Mouse (Mus musculus) gastrocnemius, postnatal 25 days (tissue): ENCODE data around the gene Kitl. TPM values are rescaled to one million over a fixed set of nuclear protein-coding genes. Genes with fewer than 3 reads are reported as not detected.

Experiments
- DNase-seq: peaks from one replicate; pipeline ENCODE4 v3.0.0; 2022
- total RNA-seq, 2 experiments: library from RNA; stranded (reverse); gene quantifications; 1 replicate in 1 of 2; 2 replicates in 1 of 2; pipeline ENCODE4 v1.2.3; 2021

The Kitl gene
- total RNA-seq, 2 experiments from 2014 or later: 20.4 to 22.3 TPM

GRCm38 (mm10) chr10:100026778-100027177 lies 11.3 kb downstream of the Kitl start:
- DNase-seq: no peak

GRCm38 (mm10) chr10:100030385-100030784 lies 15.0 kb downstream of the Kitl start:
- DNase-seq: no peak

GRCm38 (mm10) chr10:100030980-100031516 lies 15.6 kb downstream of the Kitl start:
- DNase-seq: no peak

- DNase-seq: no peak
These were observed 16.2 kb downstream of the Kitl start for GRCm38 (mm10) chr10:100031631-100032030.

- no peak for DNase-seq
These were observed 17.1 kb downstream of the Kitl start for GRCm38 (mm10) chr10:100032566-100032965.

GRCm38 (mm10) chr10:100036021-100036420 lies 20.6 kb downstream of the Kitl start:
- no peak for DNase-seq

GRCm38 (mm10) chr10:100038342-100038898 lies 23.0 kb downstream of the Kitl start:
- no peak for DNase-seq

- no peak for DNase-seq
These were observed 23.6 kb downstream of the Kitl start for GRCm38 (mm10) chr10:100038994-100039393.

GRCm38 (mm10) chr10:100043748-100044147 lies 28.3 kb downstream of the Kitl start:
- DNase-seq: no peak

- no peak for DNase-seq
These were observed 28.7 kb downstream of the Kitl start for GRCm38 (mm10) chr10:100044153-100044552.

- DNase-seq: no peak
These were observed 35.8 kb downstream of the Kitl start for GRCm38 (mm10) chr10:100051146-100051783.

GRCm38 (mm10) chr10:100052404-100052803 lies 37.0 kb downstream of the Kitl start:
- DNase-seq: no peak

- no peak for DNase-seq
These were observed 37.5 kb downstream of the Kitl start for GRCm38 (mm10) chr10:100052911-100053310.

GRCm38 (mm10) chr10:100054006-100054405 lies 38.6 kb downstream of the Kitl start:
- DNase-seq: no peak

GRCm38 (mm10) chr10:100055082-100055481 lies 39.7 kb downstream of the Kitl start:
- no peak for DNase-seq

- DNase-seq: no peak
These were observed 41.7 kb downstream of the Kitl start for GRCm38 (mm10) chr10:100057106-100057623.

- DNase-seq: no peak
These were observed 43.9 kb downstream of the Kitl start for GRCm38 (mm10) chr10:100059356-100059755.

- DNase-seq: peak; percentile 22
These were observed 50.3 kb downstream of the Kitl start for GRCm38 (mm10) chr10:100065529-100066301.

- no peak for DNase-seq
These were observed 50.9 kb downstream of the Kitl start for GRCm38 (mm10) chr10:100066374-100066773.

GRCm38 (mm10) chr10:100072641-100073040 lies 57.2 kb downstream of the Kitl start:
- no peak for DNase-seq

GRCm38 (mm10) chr10:100073092-100073491 lies 57.7 kb downstream of the Kitl start:
- DNase-seq: no peak

- DNase-seq: no peak
These were observed 85.7 kb downstream of the Kitl start for GRCm38 (mm10) chr10:100101115-100101514.

- no peak for DNase-seq
These were observed 95.8 kb downstream of the Kitl start for GRCm38 (mm10) chr10:100111209-100111608.
